Mouse (Mus musculus): ENCODE data around the gene Gm20696. TPM values are rescaled to one million over a fixed set of nuclear protein-coding genes. Genes with fewer than 3 reads are reported as not detected.

Gm20696 gene
- polyA plus RNA-seq, 1 experiment from 2014 or later: 3.9 TPM

DNA sequence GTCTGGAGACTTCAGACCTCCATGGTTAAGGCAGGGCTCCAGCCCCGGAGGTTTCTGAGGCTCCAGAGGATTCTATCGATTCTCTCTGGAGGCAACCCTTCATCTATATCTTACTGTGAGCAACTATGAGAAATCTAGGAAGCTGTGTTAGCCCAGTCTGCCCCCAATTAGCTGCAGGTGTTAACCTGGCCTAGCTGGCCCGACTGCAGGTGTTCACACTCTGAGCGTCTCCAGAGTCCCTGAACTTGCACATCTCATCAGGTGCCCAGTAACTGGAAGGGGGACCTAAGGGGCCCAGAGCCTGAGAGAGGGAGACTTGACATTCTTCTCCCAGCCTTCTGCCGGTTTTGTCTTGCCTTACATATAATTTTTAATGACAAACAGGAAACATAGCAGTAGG, 278.6 kb downstream of the Gm20696 start:
- Histone ChIP-seq H3K27ac (no peak overlapping the region), H3K9me3 (replicated peaks) (no peaks in the 10 kb centered on the region), H3K4me2 (no peak overlapping the region), H3K27me3 (no peaks in the 10 kb centered on the region), H3K9ac (no peak overlapping the region), H3K4me3 (no peak overlapping the region), H3K36me3 (ENCODE audit: poor library complexity, severe bottlenecking) (no peaks in the 10 kb centered on the region), H3K4me1 (peaks cover 4% of the 10 kb centered on the region; the same call in 1 of the 2 replicates)
- 89% methylated on average over 5 of the region's 5 CpGs for WGBS
- ATAC-seq: no peak

DNA sequence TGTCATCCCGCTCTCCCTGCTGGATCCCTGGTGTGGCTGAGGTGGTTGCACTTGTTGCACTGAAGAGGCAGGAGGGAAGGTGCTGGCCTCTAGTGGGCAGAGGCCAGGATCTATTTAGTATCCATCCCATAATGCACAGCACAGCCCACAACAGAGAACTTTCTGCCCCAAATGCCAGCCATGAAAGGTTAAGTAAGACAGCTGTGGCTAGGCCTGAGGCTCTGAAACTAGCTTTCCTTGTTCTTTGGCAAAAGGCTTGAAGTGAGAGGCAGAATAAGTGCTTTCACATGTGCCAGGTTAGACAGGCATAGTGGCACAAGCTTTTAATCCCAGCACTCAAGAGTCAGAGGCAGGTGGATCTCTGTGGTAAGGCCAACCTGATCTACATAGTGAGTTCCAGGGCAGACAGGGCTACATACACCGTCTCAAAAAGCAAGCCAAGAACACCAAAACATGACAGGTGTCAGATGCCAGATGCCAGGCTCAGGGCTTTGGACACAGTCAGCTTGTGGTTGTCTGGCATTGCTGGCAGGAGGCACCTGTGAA, 281.5 kb downstream of the Gm20696 start:
- Histone ChIP-seq H3K9ac (no peak overlapping the region), H3K36me3 (ENCODE audit: poor library complexity, severe bottlenecking) (no peaks in the 10 kb centered on the region), H3K4me3 (no peak overlapping the region), H3K4me1 (peaks cover 4% of the 10 kb centered on the region; the same call in 1 of the 2 replicates), H3K9me3 (replicated peaks) (no peaks in the 10 kb centered on the region), H3K27me3 (no peaks in the 10 kb centered on the region), H3K4me2 (no peak overlapping the region), H3K27ac (no peak overlapping the region)
- WGBS: 86% methylated on average over 2 of the region's 2 CpGs
- no peak for ATAC-seq

DNA sequence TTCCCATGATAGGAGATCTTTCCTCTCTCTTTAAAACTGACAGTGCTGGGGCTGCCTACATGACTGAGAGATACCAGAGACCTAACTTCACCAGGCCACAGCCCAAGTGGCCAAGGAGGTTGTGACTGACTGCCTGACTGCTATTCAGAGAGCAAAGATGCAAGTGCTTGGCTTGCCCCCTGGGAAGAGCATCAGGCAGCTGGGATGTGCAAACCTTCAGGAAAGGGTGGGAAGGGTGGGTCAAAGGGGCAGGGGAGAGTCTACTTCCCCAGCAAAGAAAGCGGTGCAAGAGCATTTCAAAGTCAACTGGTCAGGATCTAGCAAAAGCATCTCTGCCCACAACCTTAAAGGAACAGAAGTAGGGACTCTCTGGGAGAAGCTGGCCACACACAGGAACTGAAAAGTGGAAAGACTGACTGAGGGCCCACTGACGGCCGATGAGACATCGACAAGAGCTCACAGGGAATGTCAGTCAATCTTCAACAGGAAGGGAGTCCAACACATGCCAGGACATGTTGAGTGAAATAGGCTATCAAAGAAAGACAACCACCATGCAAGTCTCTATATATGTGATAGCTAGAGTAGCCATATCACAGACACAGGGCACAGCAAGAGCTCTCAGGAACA, 282.6 kb downstream of the Gm20696 start:
- Histone ChIP-seq H3K4me1 (peaks cover 4% of the 10 kb centered on the region), H3K36me3 (ENCODE audit: poor library complexity, severe bottlenecking) (no peaks in the 10 kb centered on the region), H3K9ac (no peak overlapping the region), H3K4me3 (no peak overlapping the region), H3K4me2 (no peak overlapping the region), H3K27me3 (no peaks in the 10 kb centered on the region), H3K9me3 (replicated peaks) (no peaks in the 10 kb centered on the region), H3K27ac (no peak overlapping the region)
- ATAC-seq: no peak
- WGBS: 89% methylated on average over 4 of the region's 4 CpGs

DNA sequence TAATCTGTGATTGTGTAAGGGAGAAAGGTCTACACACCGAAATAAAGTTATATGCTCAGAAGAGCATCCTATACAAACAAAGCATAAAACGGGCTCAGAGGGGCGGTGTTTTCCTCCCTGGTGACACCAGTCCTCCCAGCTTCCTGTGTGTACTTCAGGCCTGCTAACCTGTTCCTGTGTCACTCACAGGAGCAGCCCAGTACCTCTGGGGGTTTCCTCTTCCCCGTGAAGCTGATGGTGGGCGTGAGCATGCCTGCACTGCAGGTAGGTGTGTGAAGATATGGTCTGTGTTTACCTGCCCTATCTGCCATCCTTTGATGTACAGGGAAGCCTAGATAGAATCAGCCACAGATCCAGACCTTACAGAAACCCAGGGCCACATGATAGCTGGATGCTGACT, 286.5 kb downstream of the Gm20696 start:
- H3K27me3 ChIP-seq: no peaks in the 10 kb centered on the region
- H3K36me3 ChIP-seq (ENCODE audit: poor library complexity, severe bottlenecking): no peaks in the 10 kb centered on the region
- H3K4me3 ChIP-seq: no peak overlapping the region
- no peak overlapping the region for H3K9ac ChIP-seq
- no peak overlapping the region for H3K27ac ChIP-seq
- peaks cover 26% of the 10 kb centered on the region for H3K4me1 ChIP-seq
- ATAC-seq: no peak
- H3K9me3 ChIP-seq (replicated peaks): no peaks in the 10 kb centered on the region
- no peak overlapping the region for H3K4me2 ChIP-seq
- WGBS: 94% methylated on average over 5 of the region's 5 CpGs

DNA sequence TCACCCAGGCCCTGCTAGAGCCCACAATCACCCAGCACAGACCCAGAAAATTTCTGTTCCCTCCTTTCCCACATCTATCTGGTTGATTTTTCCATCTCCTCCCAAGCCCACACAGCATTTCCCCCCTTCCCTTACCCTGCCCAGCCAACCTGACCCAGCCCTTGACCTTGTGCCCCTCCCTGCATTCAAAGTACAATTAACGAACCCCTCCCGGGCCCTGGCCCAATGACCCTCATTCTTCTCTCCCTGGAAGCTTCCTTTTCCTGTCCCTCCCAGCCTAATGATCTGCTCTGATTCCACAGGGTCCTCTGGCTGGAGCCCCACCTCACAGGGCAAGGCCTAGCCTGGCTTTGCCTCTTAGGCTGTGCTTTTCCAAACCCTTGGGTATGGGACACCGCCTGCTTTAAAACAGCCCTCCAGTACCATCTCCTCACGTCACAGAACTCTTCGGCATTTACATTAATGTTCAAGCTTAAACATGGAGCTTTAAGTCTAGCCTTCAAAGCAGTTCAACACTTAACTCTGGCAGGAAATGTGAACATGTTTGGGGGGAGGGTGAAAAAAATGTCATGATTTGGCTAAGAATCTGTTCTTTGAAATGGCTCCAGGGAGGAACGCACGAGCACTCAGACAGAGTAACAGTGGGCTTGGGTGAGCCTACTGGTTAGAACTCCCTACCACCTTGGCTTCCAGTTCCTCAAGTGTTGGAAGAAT, 287.4 kb downstream of the Gm20696 start:
- Histone ChIP-seq H3K9ac (no peak overlapping the region), H3K27ac (no peak overlapping the region), H3K27me3 (no peaks in the 10 kb centered on the region), H3K4me2 (no peak overlapping the region), H3K4me1 (peaks cover 36% of the 10 kb centered on the region), H3K9me3 (replicated peaks) (no peaks in the 10 kb centered on the region), H3K36me3 (ENCODE audit: poor library complexity, severe bottlenecking) (no peaks in the 10 kb centered on the region), H3K4me3 (no peak overlapping the region)
- no peak for ATAC-seq
- WGBS: 76% methylated on average over 7 of the region's 7 CpGs

DNA sequence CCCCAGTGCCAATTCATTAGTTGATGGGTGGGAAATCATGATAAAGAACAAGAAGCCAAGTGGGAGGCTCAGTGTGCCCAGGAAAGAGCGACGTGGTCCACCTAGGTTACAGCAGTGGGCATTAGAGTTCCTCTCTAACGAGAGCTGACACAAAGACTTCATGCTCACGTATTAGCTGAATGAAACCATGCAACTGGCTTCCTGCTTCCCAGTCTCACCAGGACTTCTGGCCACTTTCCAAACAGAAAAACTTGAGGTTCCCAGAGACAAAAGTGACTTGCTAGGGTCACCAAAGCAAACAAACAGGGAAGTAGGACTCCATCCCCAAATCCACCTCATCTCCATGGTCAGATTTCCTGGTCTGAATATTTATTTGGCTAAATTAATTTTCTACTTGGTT, 288.9 kb downstream of the Gm20696 start:
- Histone ChIP-seq H3K9me3 (replicated peaks) (no peaks in the 10 kb centered on the region), H3K4me3 (no peak overlapping the region), H3K4me2 (no peak overlapping the region), H3K27ac (no peak overlapping the region), H3K4me1 (peaks cover 39% of the 10 kb centered on the region), H3K36me3 (ENCODE audit: poor library complexity, severe bottlenecking) (no peaks in the 10 kb centered on the region), H3K9ac (no peak overlapping the region), H3K27me3 (no peaks in the 10 kb centered on the region)
- WGBS: 38% methylated on average over 4 of the region's 4 CpGs
- ATAC-seq: no peak

DNA sequence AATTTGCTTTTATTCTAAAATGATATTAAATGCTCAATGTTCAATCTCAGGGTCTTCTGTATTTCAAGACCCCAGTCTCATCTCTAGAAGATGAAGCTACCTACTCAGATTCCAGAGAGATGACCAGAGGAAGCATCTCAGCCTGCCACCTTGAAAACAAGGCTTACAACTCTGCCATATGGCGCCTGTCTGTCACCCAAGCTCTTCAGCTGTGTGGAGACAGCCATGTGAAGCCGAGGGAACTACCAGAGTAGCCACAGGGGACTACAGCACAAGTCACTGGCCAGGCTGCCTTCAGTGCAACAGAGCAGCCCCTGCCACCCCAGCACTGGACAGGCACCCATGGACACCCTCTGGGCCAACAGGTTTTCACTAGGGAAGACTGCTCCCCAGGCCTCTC, 289.5 kb downstream of the Gm20696 start:
- Histone ChIP-seq H3K36me3 (ENCODE audit: poor library complexity, severe bottlenecking) (no peaks in the 10 kb centered on the region), H3K9ac (no peak overlapping the region), H3K9me3 (replicated peaks) (no peaks in the 10 kb centered on the region), H3K4me3 (no peak overlapping the region), H3K4me2 (no peak overlapping the region), H3K4me1 (peaks cover 39% of the 10 kb centered on the region), H3K27ac (0 out of 2 replicates have a peak overlapping the region, but pooled peaks have one; percentile 37), H3K27me3 (no peaks in the 10 kb centered on the region)
- ATAC-seq: no peak
- WGBS: 57% methylated on average over 2 of the region's 2 CpGs

DNA sequence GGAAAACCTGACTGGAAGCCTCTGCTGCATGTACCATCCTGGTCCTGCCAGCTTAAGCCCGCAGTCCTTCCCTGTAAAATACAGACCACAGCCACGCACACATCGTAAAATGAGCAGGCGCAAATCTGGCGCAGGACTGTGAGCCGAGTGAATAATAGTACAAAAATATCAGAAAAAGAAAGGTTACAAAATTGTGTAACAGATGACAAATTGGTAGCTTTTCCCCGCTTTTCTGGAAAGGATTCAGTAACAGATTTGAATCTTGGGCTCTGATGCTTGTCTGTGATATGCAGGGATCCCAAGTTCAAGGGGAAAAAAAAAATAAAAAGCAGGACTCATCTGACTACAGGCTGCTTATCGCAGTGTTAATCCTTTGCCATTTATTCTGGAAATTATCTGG, 289.9 kb downstream of the Gm20696 start:
- ATAC-seq: no peak
- H3K36me3 ChIP-seq (ENCODE audit: poor library complexity, severe bottlenecking): no peaks in the 10 kb centered on the region
- no peaks in the 10 kb centered on the region for H3K9me3 ChIP-seq (replicated peaks)
- H3K27ac ChIP-seq: peak overlapping the region; percentile 37
- WGBS: 85% methylated on average over 8 of the region's 8 CpGs
- no peak overlapping the region for H3K9ac ChIP-seq
- H3K4me2 ChIP-seq: no peak overlapping the region
- H3K4me1 ChIP-seq: peaks cover 39% of the 10 kb centered on the region
- no peaks in the 10 kb centered on the region for H3K27me3 ChIP-seq
- H3K4me3 ChIP-seq: no peak overlapping the region

DNA sequence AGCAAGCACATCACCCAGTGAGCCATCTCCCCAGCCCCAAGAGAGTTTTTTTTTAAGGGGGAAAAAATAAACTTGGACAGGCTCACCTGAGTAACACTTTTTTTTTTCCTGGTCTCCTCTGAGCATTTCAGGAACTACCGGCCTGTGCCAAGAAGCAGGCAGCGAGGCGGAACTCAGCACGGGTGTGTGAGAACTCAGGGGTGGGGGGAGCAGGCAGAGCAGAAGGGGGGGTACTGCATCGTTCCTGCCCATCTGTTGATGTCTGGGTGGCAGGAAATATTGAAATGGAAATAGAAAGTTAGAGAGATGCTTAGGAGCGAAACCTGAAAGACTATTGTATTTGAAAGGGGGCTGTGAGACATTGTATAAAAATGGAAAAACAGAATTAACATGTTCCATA, 290.7 kb downstream of the Gm20696 start:
- Histone ChIP-seq H3K27me3 (no peaks in the 10 kb centered on the region), H3K4me1 (peaks cover 39% of the 10 kb centered on the region), H3K4me3 (no peak overlapping the region), H3K9me3 (replicated peaks) (no peaks in the 10 kb centered on the region), H3K36me3 (ENCODE audit: poor library complexity, severe bottlenecking) (no peaks in the 10 kb centered on the region), H3K4me2 (no peak overlapping the region), H3K27ac (no peak overlapping the region), H3K9ac (no peak overlapping the region)
- ATAC-seq: peak; percentile 50; the same call in 1 of the 2 replicates
- 50% methylated on average over 6 of the region's 6 CpGs for whole genome bisulfite sequencing

DNA sequence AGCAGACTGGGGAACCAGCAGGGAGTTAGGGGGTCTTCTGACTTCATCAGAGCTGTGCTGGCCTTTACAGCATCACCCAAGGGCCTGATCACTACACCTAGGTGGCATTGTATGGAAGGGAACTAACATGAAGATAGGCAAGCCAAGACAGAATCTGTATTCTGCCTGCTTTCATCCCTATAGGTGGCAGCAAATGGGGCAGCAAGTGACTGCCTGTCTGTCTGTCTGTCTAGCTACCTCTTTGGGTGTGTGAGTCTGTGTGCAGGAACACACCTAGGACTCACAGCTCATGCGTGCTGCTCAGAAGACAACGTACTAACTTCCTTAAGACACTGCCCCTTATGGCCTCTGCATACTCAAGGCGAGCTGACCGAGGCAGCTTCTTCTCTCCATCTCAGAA, 291.2 kb downstream of the Gm20696 start:
- Histone ChIP-seq H3K4me3 (no peak overlapping the region), H3K4me1 (peaks cover 39% of the 10 kb centered on the region), H3K36me3 (ENCODE audit: poor library complexity, severe bottlenecking) (no peaks in the 10 kb centered on the region), H3K27me3 (no peaks in the 10 kb centered on the region), H3K9me3 (replicated peaks) (no peaks in the 10 kb centered on the region), H3K4me2 (no peak overlapping the region), H3K9ac (no peak overlapping the region), H3K27ac (peak overlapping the region; percentile 48)
- 84% methylated on average over 4 of the region's 4 CpGs for WGBS
- peak; percentile 16; the same call in 1 of the 2 replicates for ATAC-seq

DNA sequence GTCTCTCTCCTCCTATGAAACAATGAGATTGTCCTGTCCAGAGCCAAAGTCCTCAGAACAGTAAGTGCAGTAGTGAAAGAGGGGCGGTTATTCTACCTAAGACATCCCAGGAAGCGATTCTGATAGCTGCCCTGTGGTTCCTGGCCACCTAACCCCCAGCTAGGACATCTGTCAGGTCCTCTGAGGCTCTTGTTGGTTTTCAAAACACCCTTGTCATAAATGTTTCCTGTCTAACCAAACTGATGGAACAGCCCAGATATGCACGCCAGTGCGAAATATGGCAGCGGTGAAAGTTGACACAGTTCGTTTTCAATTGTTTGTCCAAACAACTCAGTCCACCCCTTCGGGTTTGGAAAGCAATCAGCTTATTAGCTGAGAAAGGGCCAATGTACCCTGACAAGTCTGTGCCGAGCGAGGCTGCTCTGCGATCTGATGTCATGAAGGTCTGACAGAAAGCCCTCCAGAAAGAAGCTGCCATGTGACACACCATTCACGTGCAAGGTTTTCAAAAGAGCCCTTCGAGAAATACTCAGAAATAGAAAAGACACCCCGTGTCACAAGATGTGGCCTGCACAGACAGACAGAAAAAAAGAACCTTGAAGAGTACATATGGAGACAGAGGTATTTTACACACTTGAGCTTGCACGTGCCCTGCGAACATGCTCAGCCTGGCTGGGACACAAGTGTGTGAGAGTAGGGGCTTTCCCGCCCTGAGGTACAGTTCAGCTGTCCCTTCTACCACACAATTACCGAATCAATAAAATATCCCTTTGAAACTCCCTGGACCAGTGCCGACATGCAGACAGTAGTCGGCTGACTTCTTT, 291.9 kb downstream of the Gm20696 start:
- Histone ChIP-seq H3K9ac (no peak overlapping the region), H3K4me3 (no peak overlapping the region), H3K9me3 (replicated peaks) (no peaks in the 10 kb centered on the region), H3K4me2 (no peak overlapping the region), H3K27me3 (no peaks in the 10 kb centered on the region), H3K27ac (no peak overlapping the region), H3K4me1 (peaks cover 39% of the 10 kb centered on the region), H3K36me3 (ENCODE audit: poor library complexity, severe bottlenecking) (no peaks in the 10 kb centered on the region)
- no peak for ATAC-seq
- 61% methylated on average over 19 of the region's 19 CpGs for WGBS

DNA sequence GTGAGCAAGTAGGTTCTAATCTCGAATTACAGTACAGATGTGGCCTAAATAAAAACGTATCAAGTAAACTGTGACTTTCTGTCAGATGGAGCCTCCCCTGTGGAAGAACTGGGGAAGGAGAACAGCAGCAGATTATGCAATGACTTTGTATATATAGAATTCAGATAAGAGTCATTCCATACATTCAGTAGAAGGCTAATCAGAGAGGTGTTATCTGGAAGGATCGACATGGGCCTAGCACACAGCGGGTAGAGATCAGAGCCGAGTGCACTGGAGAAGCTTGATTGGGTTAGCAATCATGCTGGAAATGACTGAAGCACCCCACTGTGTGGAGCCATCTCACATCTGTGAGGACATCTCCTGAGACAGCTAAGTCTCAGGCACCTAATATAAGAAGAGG, 294.2 kb downstream of the Gm20696 start:
- Histone ChIP-seq H3K36me3 (ENCODE audit: poor library complexity, severe bottlenecking) (no peaks in the 10 kb centered on the region), H3K9me3 (replicated peaks) (no peaks in the 10 kb centered on the region), H3K4me1 (peaks cover 34% of the 10 kb centered on the region), H3K9ac (no peak overlapping the region), H3K4me3 (no peak overlapping the region), H3K4me2 (no peak overlapping the region), H3K27ac (no peak overlapping the region), H3K27me3 (no peaks in the 10 kb centered on the region)
- WGBS: 92% methylated on average over 5 of the region's 5 CpGs
- ATAC-seq: no peak
